Mouse (Mus musculus) liver, postnatal 0 days (tissue): ENCODE measurements around the gene Mall. TPM values are rescaled to one million over a fixed set of nuclear protein-coding genes. Genes with fewer than 3 reads are reported as not detected.
A peak's percentile ranks its signal among the peaks of the same experiment; 100 is the strongest.

Source experiments
- ATAC-seq: fragments of 200-750 bp; cut with Nextera tagmentation; 2 replicates; pipeline ENCODE4 v1.8.0; 2017; ENCODE audit warnings: mild to moderate bottlenecking, moderate library complexity
- DNase-seq: peaks from one replicate; pipeline ENCODE4 v3.0.0-alpha.2; 2016
- H3K27ac ChIP-seq: fragments of 300-500 bp; sonication (generic); 2 replicates; pipeline ENCODE4 v1.5.1; 2014; ENCODE audit warnings: antibody characterized with exemption, moderate library complexity, mild to moderate bottlenecking, low read depth
- H3K27me3 ChIP-seq: fragments of 300-500 bp; sonication (generic); 2 replicates; pipeline ENCODE4 v1.6.1; 2014; ENCODE audit warnings: low read length, control low read depth, mixed read lengths; ENCODE audit not compliant: insufficient read depth
- H3K36me3 ChIP-seq: fragments of 300-500 bp; sonication (generic); replicated peaks from 2 replicates; pipeline ENCODE4 v1.6.1; 2014; ENCODE audit warnings: mild to moderate bottlenecking, control low read depth, low read length, moderate library complexity, mixed read lengths; ENCODE audit not compliant: insufficient read depth
- H3K4me1 ChIP-seq: fragments of 300-500 bp; sonication (generic); 2 replicates; pipeline ENCODE4 v1.6.1; 2014; ENCODE audit warnings: antibody characterized with exemption, mild to moderate bottlenecking, control low read depth; ENCODE audit not compliant: insufficient read depth
- H3K4me2 ChIP-seq: fragments of 300-500 bp; sonication (generic); 2 replicates; pipeline ENCODE4 v1.6.1; 2014; ENCODE audit warnings: low read depth, mild to moderate bottlenecking, low read length, moderate library complexity, mixed read lengths
- H3K4me3 ChIP-seq: fragments of 300-500 bp; sonication (generic); 2 replicates; pipeline ENCODE4 v1.5.1; 2014; ENCODE audit warnings: low read depth, low read length
- H3K9ac ChIP-seq: fragments of 300-500 bp; sonication (generic); replicated peaks from 2 replicates; pipeline ENCODE4 v1.6.1; 2014; ENCODE audit warnings: mild to moderate bottlenecking, moderate library complexity
- H3K9me3 ChIP-seq: fragments of 300-500 bp; sonication (generic); 2 replicates; pipeline ENCODE4 v1.6.1; 2016; ENCODE audit warnings: mild to moderate bottlenecking, control low read depth, low read length, mixed read lengths
- CTCF ChIP-seq: sonication (generic); IDR thresholded peaks from 2 replicates; pipeline ENCODE4 v1.5.1; 2016; ENCODE audit warnings: antibody characterized with exemption, low read depth
- EP300 ChIP-seq: IDR thresholded peaks from 2 replicates; pipeline ENCODE4 v1.6.1; 2016; ENCODE audit warnings: antibody characterized with exemption, low read depth, mild to moderate bottlenecking
- WGBS: fragments of 180-500 bp; shearing (Covaris S2); extraction: QIAGEN DNeasy Blood & Tissue Kit; methylation state at CpG from one replicate; pipeline ENCODE4 v1.1.7; 2014; ENCODE audit not compliant: insufficient replicate concordance; 5-methylcytosine and 5-hydroxymethylcytosine counted together
- polyA plus RNA-seq: library from polyadenylated mRNA; unstranded; fragments of >200 nt; fragmentation: Nextera tagmentation; extraction: Ambion mirVana; gene quantifications from 2 replicates; pipeline ENCODE4 v1.2.1, GENCODE M21; 2015

Mall gene
- polyA plus RNA-seq, 1 experiment from 2014 or later: 0.05 TPM

DNA sequence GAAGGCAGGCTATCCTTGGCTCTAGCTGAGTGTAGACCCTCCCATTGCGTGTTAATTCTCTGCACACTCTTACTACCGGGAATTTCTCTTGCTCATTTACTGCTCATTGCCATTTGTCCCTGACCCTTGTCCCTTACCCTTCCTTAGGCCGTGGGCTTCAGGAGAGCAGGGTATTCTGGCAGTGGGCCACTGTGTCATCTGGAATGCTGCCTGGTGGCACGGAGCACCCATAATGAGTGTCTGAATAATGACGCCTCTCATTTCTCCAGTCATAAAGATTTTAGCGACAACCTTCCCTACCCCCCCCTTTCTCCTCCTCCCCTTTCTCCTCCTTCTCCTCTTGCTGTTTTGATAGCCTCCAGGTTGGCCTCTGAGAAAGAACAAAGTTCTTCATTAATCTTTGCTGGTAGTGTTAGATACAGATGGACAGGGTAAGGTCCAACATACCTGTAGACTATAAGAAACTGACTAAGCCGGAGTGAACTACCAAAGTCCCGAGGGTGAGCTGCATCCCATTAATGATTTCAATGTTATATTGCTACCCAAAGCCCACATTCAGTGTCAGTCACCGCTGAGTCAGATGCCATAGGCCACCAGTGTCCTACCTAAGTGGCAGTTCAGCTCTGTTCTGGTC, 5.9 kb upstream of the Mall start:
- H3K27ac ChIP-seq: no peak overlapping the region
- no peak for ATAC-seq
- no peak for DNase-seq
- no peaks in the 10 kb centered on the region for H3K9me3 ChIP-seq
- H3K4me3 ChIP-seq: no peak overlapping the region
- no peak overlapping the region for H3K9ac ChIP-seq
- H3K4me1 ChIP-seq: peaks cover 3% of the 10 kb centered on the region; the same call in 1 of the 2 replicates
- H3K4me2 ChIP-seq: no peak overlapping the region
- no peaks in the 10 kb centered on the region for H3K36me3 ChIP-seq
- 80% methylated on average over 9 of the region's 9 CpGs for WGBS
- 0 out of 2 replicates have a peak, but pooled peaks cover 3% of the 10 kb centered on the region for H3K27me3 ChIP-seq
- TF ChIP-seq EP300: no peak
- TF ChIP-seq CTCF: no peak

DNA sequence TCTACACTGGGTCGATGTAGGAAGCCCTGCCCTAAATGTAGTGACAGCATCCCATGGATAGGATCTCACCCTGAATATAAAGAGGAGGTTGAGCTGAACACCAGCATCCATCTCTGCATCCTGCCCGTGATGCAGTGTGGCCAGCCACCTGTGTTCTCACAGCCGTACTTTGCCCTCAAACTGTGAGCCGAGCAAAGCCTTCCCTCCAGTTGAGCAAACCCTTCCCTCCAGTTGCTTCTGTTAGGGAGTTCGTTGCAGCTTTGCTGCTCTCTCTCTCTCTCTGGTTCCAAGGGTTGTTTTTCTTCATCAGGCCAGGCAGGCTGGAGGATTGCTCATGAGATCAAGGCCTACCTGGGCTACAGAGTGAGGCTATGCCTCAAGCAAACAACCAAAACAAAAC, 5.2 kb upstream of the Mall start:
- H3K9ac ChIP-seq: no peak overlapping the region
- H3K9me3 ChIP-seq: no peaks in the 10 kb centered on the region
- WGBS: 56% methylated on average over 5 of the region's 5 CpGs
- peaks cover 10% of the 10 kb centered on the region; the same call in 1 of the 2 replicates for H3K27me3 ChIP-seq
- ATAC-seq (peak; percentile 62), DNase-seq (no peak)
- 0 out of 2 replicates have a peak, but pooled peaks cover 2% of the 10 kb centered on the region for H3K4me1 ChIP-seq
- no peak overlapping the region for H3K4me3 ChIP-seq
- no peak overlapping the region for H3K27ac ChIP-seq
- no peaks in the 10 kb centered on the region for H3K36me3 ChIP-seq
- no peak for TF ChIP-seq EP300
- no peak for TF ChIP-seq CTCF
- H3K4me2 ChIP-seq: no peak overlapping the region

DNA sequence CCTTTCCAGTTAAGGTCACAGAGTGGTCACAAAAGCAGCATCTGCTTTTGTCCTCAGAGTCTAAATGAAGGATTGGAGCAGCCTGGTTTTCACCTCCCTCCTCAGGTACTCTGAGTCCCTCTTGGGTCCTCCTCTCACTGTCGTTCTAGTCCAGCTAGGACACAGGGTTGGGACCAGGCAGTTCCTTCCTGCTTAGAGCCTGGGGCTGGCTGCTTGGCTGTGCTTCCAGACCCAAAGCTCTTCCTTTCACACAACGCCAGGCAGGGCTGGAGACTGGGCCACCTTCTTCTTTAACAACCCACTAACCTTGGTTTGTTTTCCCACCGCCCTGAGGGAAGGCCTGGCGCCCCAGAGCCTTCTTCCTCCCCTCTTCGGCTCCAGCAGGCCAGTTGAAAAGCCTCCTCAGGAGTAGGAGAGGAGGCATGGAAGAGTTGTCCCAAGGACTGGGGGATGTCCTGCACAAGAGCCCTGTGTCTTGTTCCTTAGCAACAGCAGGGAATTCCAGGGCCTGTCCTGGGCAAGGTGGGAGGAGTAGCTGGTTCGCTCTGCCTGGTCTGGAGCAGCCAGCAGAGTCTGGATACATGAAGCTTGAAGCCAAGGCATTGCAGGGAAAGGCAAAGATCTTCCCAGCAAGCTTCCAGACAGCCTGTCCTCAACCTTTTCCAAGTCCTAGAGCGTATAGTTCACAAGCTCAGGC, 717 bp upstream of the Mall start:
- no peak for DNase-seq
- H3K4me2 ChIP-seq: no peak overlapping the region
- no peaks in the 10 kb centered on the region for H3K9me3 ChIP-seq
- no peak overlapping the region for H3K9ac ChIP-seq
- ATAC-seq: no peak
- H3K36me3 ChIP-seq: no peaks in the 10 kb centered on the region
- TF ChIP-seq CTCF (no peak), EP300 (no peak)
- peaks cover 23% of the 10 kb centered on the region; the same call in 1 of the 2 replicates for H3K27me3 ChIP-seq
- no peak overlapping the region for H3K27ac ChIP-seq
- H3K4me1 ChIP-seq: no peaks in the 10 kb centered on the region
- no peak overlapping the region for H3K4me3 ChIP-seq
- WGBS: 60% methylated on average over 7 of the region's 7 CpGs

DNA sequence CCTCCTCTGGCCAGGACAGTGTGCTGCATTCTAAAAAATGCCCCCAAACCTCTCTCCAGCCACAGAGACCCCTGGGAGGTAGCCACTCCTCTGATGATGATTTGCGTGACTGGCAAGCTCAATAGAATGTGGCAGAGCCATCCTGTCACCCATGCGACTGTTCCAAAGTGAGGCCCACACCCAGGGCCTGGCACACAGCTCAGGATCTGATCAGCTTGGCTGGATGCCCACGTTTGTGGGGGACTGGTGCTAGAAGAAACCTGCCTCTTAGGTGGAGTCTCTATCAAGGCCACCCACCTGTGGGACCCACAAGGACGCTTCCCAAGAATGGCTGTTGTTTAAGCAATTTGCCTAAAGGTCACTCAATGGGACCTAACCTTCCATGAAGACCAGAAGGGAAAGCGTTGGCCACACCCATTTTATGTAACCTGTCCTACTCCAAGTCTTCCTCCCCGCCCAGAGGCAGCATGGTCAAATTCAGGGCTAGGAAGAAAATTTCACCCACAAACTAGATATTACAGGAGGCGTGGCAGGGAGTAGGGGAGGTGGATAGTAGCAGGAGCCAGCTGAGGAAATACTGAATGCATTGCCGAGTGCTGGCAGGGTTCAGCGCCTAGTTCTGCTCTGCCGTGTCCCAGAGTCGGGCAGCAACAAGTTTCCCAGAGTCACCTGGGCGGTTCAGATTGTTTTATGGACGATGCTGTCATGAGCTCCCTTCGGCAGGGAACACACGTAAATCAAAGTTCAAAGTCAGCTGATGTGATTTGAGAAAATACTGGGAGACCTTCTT, 876 bp downstream of the Mall start:
- H3K9ac ChIP-seq: no peak overlapping the region
- no peak overlapping the region for H3K4me2 ChIP-seq
- H3K36me3 ChIP-seq: no peaks in the 10 kb centered on the region
- H3K4me3 ChIP-seq: no peak overlapping the region
- 39% methylated on average over 15 of the region's 15 CpGs for WGBS
- no peak for ATAC-seq
- peaks cover 23% of the 10 kb centered on the region; the same call in 1 of the 2 replicates for H3K27me3 ChIP-seq
- DNase-seq: no peak
- H3K27ac ChIP-seq: no peak overlapping the region
- no peaks in the 10 kb centered on the region for H3K9me3 ChIP-seq
- no peak for TF ChIP-seq EP300
- TF ChIP-seq CTCF: no peak
- no peaks in the 10 kb centered on the region for H3K4me1 ChIP-seq

DNA sequence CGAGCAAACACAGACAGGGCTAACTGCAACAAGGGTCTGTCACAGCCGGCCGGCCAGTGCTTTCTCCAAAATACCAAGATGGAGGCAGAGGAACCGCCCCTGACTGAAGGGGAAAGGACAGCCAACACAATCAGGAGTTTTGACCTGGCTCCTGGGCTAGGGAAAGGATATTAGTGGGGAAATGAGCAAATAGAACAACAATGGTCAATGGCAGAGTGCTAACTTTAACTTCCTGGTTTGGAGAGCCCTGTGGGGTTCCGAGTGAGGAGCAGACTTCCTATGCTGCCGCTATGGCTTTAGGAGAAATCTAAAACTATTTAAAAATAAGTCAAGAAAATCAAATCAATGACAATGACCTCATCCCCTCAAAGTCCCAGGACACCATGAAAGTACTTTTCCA, 1.6 kb downstream of the Mall start:
- TF ChIP-seq CTCF (no peak), EP300 (no peak)
- H3K4me1 ChIP-seq: no peaks in the 10 kb centered on the region
- ATAC-seq (no peak), DNase-seq (no peak)
- peaks cover 23% of the 10 kb centered on the region; the same call in 1 of the 2 replicates for H3K27me3 ChIP-seq
- no peak overlapping the region for H3K4me3 ChIP-seq
- WGBS: 54% methylated on average over 6 of the region's 6 CpGs
- no peak overlapping the region for H3K27ac ChIP-seq
- no peak overlapping the region for H3K4me2 ChIP-seq
- no peak overlapping the region for H3K9ac ChIP-seq
- H3K36me3 ChIP-seq: no peaks in the 10 kb centered on the region
- no peaks in the 10 kb centered on the region for H3K9me3 ChIP-seq

DNA sequence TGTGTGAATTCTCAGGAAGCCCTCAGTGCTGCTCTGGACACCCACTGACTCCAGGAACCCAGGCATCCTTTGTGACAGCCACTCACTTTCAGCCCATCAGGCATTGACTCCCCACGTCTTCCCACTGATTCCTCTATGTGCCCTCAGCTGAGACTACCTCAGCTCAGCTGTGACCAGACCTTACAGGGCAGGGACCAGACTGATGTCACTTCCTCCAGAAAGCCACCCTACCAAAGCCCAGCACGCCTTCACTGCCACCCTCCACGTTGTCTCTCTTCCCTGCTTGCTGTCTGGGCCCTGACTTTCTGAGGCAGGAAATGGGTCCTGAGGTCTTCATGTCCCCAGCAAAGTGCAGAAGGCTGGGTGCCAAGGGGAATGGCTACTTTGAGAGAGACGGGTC, 6.5 kb downstream of the Mall start:
- no peaks in the 10 kb centered on the region for H3K9me3 ChIP-seq

More for the DNA sequence above, 6.5 kb downstream of the Mall start:
- H3K4me3 ChIP-seq: no peak overlapping the region
- no peak overlapping the region for H3K4me2 ChIP-seq
- no peak overlapping the region; the same call in 1 of the 2 replicates for H3K27ac ChIP-seq
- H3K36me3 ChIP-seq: no peaks in the 10 kb centered on the region
- DNase-seq (no peak), ATAC-seq (no peak)
- no peaks in the 10 kb centered on the region for H3K27me3 ChIP-seq
- TF ChIP-seq EP300: no peak
- no peak for TF ChIP-seq CTCF
- WGBS: 44% methylated on average over 4 of the region's 4 CpGs
- H3K4me1 ChIP-seq: no peaks in the 10 kb centered on the region
- H3K9ac ChIP-seq: no peak overlapping the region
